Mouse (Mus musculus): ENCODE results near the gene C9orf72. TPM values are rescaled to one million over a fixed set of nuclear protein-coding genes. Genes with fewer than 3 reads are reported as not detected.

The C9orf72 gene
- polyA plus RNA-seq, 1 experiment = 4.0 TPM

- TF ChIP-seq CTCF (IDR thresholded peaks at IDR 0.05; ENCODE audit: control insufficient read depth, insufficient read depth, low read length) = peak; percentile 16; the same call in 1 of the 2 replicates
- no peak for TF ChIP-seq POLR2A (IDR thresholded peaks at IDR 0.05; ENCODE audit: borderline replicate concordance, control insufficient read depth, low read depth, low read length)
- Histone ChIP-seq H3K4me1 (ENCODE audit: control insufficient read depth, insufficient read depth, low read length) (no peaks in the 10 kb centered on the region; the same call in 1 of the 2 replicates), H3K27ac (ENCODE audit: control insufficient read depth, insufficient read depth, low read depth, low read length, poor library complexity) (peak overlapping the region; percentile 42; the same call in 1 of the 2 replicates), H3K4me3 (replicated peaks; ENCODE audit: control insufficient read depth, low read depth, low read length) (peak overlapping the region; percentile 75)
- WGBS = 27% methylated on average over 20 of the region's 20 CpGs
Measured at GRCm38 (mm10) chr4:35155132-35155922, 70.6 kb downstream of the C9orf72 start.

- Histone ChIP-seq H3K27ac (ENCODE audit: control insufficient read depth, insufficient read depth, low read depth, low read length, poor library complexity) (no peak overlapping the region), H3K4me3 (replicated peaks; ENCODE audit: control insufficient read depth, low read depth, low read length) (no peak overlapping the region), H3K4me1 (ENCODE audit: control insufficient read depth, insufficient read depth, low read length) (no peaks in the 10 kb centered on the region; the same call in 1 of the 2 replicates)
- TF ChIP-seq CTCF (IDR thresholded peaks at IDR 0.05; ENCODE audit: control insufficient read depth, insufficient read depth, low read length) (no peak), POLR2A (IDR thresholded peaks at IDR 0.05; ENCODE audit: borderline replicate concordance, control insufficient read depth, low read depth, low read length) (no peak)
- WGBS = 72% methylated on average over 3 of the region's 3 CpGs
Measured at GRCm38 (mm10) chr4:35154051-35154450, 71.9 kb downstream of the C9orf72 start.

- Histone ChIP-seq H3K4me1 (ENCODE audit: control insufficient read depth, insufficient read depth, low read length) (no peaks in the 10 kb centered on the region), H3K4me3 (replicated peaks; ENCODE audit: control insufficient read depth, low read depth, low read length) (no peak within 1 kb of the TSS), H3K27ac (ENCODE audit: control insufficient read depth, insufficient read depth, low read depth, low read length, poor library complexity) (no peak within 1 kb of the TSS)
- TF ChIP-seq CTCF (IDR thresholded peaks at IDR 0.05; ENCODE audit: control insufficient read depth, insufficient read depth, low read length) = no peak
- no peak for TF ChIP-seq POLR2A (IDR thresholded peaks at IDR 0.05; ENCODE audit: borderline replicate concordance, control insufficient read depth, low read depth, low read length)
- WGBS = 82% methylated on average over 4 of the region's 4 CpGs
Measured at GRCm38 (mm10) chr4:35151756-35152155, 74.2 kb downstream of the C9orf72 start, which contains the start of gene Ifnk. Gene Ifnk, plus strand, starts transcription at chr4:35152056.

GRCm38 (mm10) chr4:35150706-35151105, 75.3 kb downstream of the C9orf72 start:
- TF ChIP-seq POLR2A (IDR thresholded peaks at IDR 0.05; ENCODE audit: borderline replicate concordance, control insufficient read depth, low read depth, low read length) = no peak
- no peak for TF ChIP-seq CTCF (IDR thresholded peaks at IDR 0.05; ENCODE audit: control insufficient read depth, insufficient read depth, low read length)

GRCm38 (mm10) chr4:35148326-35148725, 77.6 kb downstream of the C9orf72 start:
- Histone ChIP-seq H3K27ac (ENCODE audit: control insufficient read depth, insufficient read depth, low read depth, low read length, poor library complexity) (no peak overlapping the region), H3K4me3 (replicated peaks; ENCODE audit: control insufficient read depth, low read depth, low read length) (no peak overlapping the region), H3K4me1 (ENCODE audit: control insufficient read depth, insufficient read depth, low read length) (no peaks in the 10 kb centered on the region)
- no peak for TF ChIP-seq CTCF (IDR thresholded peaks at IDR 0.05; ENCODE audit: control insufficient read depth, insufficient read depth, low read length)
- TF ChIP-seq POLR2A (IDR thresholded peaks at IDR 0.05; ENCODE audit: borderline replicate concordance, control insufficient read depth, low read depth, low read length) = no peak
- WGBS = 81% methylated on average over 4 of the region's 4 CpGs

More at GRCm38 (mm10) chr4:35150706-35151105, 75.3 kb downstream of the C9orf72 start:
- H3K4me1 ChIP-seq (ENCODE audit: control insufficient read depth, insufficient read depth, low read length) = no peaks in the 10 kb centered on the region
- WGBS = 80% methylated on average over 3 of the region's 3 CpGs
- no peak overlapping the region for H3K27ac ChIP-seq (ENCODE audit: control insufficient read depth, insufficient read depth, low read depth, low read length, poor library complexity)
- no peak overlapping the region for H3K4me3 ChIP-seq (replicated peaks; ENCODE audit: control insufficient read depth, low read depth, low read length)

- no peak for TF ChIP-seq POLR2A (IDR thresholded peaks at IDR 0.05; ENCODE audit: borderline replicate concordance, control insufficient read depth, low read depth, low read length)
- TF ChIP-seq CTCF (IDR thresholded peaks at IDR 0.05; ENCODE audit: control insufficient read depth, insufficient read depth, low read length) = no peak
- Histone ChIP-seq H3K27ac (ENCODE audit: control insufficient read depth, insufficient read depth, low read depth, low read length, poor library complexity) (no peak overlapping the region), H3K4me3 (replicated peaks; ENCODE audit: control insufficient read depth, low read depth, low read length) (no peak overlapping the region), H3K4me1 (ENCODE audit: control insufficient read depth, insufficient read depth, low read length) (no peaks in the 10 kb centered on the region)
- WGBS = 86% methylated on average over 5 of the region's 5 CpGs
Measured at GRCm38 (mm10) chr4:35146597-35146996, 79.4 kb downstream of the C9orf72 start.

- Histone ChIP-seq H3K27ac (ENCODE audit: control insufficient read depth, insufficient read depth, low read depth, low read length, poor library complexity) (no peak overlapping the region), H3K4me1 (ENCODE audit: control insufficient read depth, insufficient read depth, low read length) (no peaks in the 10 kb centered on the region), H3K4me3 (replicated peaks; ENCODE audit: control insufficient read depth, low read depth, low read length) (no peak overlapping the region)
- WGBS = 80% methylated on average over 10 of the region's 10 CpGs
- no peak for TF ChIP-seq POLR2A (IDR thresholded peaks at IDR 0.05; ENCODE audit: borderline replicate concordance, control insufficient read depth, low read depth, low read length)
- TF ChIP-seq CTCF (IDR thresholded peaks at IDR 0.05; ENCODE audit: control insufficient read depth, insufficient read depth, low read length) = no peak
Measured at GRCm38 (mm10) chr4:35145726-35146125, 80.2 kb downstream of the C9orf72 start.

- WGBS = 77% methylated on average over 12 of the region's 12 CpGs
- Histone ChIP-seq H3K4me1 (ENCODE audit: control insufficient read depth, insufficient read depth, low read length) (peaks cover 3% of the 10 kb centered on the region; the same call in 1 of the 2 replicates), H3K4me3 (replicated peaks; ENCODE audit: control insufficient read depth, low read depth, low read length) (no peak overlapping the region), H3K27ac (ENCODE audit: control insufficient read depth, insufficient read depth, low read depth, low read length, poor library complexity) (no peak overlapping the region)
- TF ChIP-seq CTCF (IDR thresholded peaks at IDR 0.05; ENCODE audit: control insufficient read depth, insufficient read depth, low read length) = no peak
- TF ChIP-seq POLR2A (IDR thresholded peaks at IDR 0.05; ENCODE audit: borderline replicate concordance, control insufficient read depth, low read depth, low read length) = no peak
Measured at GRCm38 (mm10) chr4:35143472-35144102, 82.4 kb downstream of the C9orf72 start.

Other genes with a start within 250 kb of the C9orf72 start
- gene Ifnk, start 74.1 kb downstream of the C9orf72 start, polyA plus RNA-seq (2011; ENCODE audit: insufficient read depth, insufficient read length, low replicate concordance, missing spikeins) = not detected in 2 replicates
- 1.0 and 2.2 TPM in 2 replicates for gene Mob3b, start 68.7 kb downstream of the C9orf72 start, polyA plus RNA-seq (2011; ENCODE audit: insufficient read depth, insufficient read length, low replicate concordance, missing spikeins)